Mouse (Mus musculus): Measurements from ENCODE around the gene Gm49403.

Gene Gm49403

DNA sequence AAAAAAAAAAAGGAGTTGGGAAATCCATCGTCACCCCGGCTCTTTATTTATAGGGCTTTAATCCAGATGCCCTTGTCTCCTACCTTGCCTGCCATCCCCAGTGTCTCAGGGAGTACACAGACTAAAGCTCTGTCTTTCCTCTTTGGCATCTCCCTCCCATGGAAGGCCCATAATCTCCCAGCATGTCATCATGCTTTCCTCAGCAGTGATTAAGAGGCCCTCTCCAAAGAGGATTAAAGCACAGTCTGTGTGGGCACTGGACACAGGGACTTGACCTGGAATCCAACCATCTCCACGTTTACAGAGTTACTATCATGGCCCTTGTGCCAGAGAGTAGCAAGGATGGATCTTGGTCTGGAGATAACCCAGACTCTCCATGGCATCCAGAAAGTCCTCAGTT is at the start of gene Gm49403, which contains the start of gene Lbhd1:
Gene Gm49403, plus strand, starts transcription at position 315 of the 400 bp plus-strand sequence.
Gene Lbhd1, plus strand, starts transcription at position 117 of the 400 bp plus-strand sequence.
- in situ Hi-C loops (cut with MboI; ENCODE audit: unreplicated experiment in 2 of 2) = loop anchor here in 1 of 2 experiments (5.0 to 25.0 kb wide), 2 partner anchors 79 to 1396 kb away; partner anchors contain the start of genes Atl3 and Rtn3

DNA sequence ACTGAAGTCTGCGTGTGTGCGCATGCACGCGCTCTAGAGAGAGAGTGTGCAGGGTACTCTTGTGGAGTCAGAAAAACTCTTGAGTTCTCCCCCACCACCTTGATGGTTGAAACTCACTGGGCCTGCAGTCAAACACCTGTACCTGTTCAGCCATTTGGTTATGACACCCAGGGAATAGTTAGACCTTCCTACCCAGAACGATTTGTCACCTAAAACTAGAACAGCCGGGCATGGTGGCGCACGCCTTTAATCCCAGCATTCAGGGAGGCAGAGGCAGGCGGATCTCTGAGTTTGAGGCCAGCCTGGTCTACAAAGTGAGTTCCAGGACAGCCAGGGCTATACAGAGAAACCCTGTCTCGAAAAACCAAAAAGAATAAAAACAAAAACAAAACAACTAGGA is 47.4 kb upstream of the Gm49403 start:
- in situ Hi-C loops (cut with MboI; ENCODE audit: unreplicated experiment in 2 of 2) = loop anchor here (25.0 kb wide), 3 partner anchors 249 to 1351 kb away; partner anchors contain the start of genes Fads1 (in 1 of the 2) and Slc22a8 (in 1 of the 2)

DNA sequence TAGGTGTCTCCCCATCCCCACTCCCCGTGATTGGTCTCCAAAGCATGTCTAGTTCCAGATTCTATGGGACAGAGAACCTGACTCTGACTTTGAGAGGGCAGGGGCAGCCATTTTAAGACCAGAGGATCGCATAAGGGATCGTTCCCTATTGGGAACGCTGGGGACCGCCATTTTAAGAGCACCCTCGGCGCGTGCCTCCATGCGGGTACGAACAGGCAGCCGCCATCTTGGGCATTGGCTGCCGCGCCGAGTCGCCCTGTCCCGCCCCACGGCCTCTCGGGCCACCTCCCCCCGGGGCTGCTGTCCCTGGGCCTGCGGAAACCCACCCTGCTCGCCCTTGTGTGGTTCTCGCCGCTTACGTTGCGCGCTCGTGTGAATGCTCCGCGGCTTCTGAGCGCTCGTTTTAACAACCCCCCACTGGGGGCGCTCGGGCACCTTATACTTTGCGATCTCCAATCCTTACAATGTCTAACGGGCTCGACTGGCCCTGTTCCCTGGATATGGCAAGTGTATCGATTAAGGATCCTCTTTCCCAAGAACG is 46.4 kb upstream of the Gm49403 start, which contains the start of gene Bscl2:
Gene Bscl2, plus strand, starts transcription at position 217 of the 541 bp plus-strand sequence.
- in situ Hi-C loops (cut with MboI; ENCODE audit: unreplicated experiment in 2 of 2) = loop anchor here (25.0 kb wide), 3 partner anchors 250 to 1350 kb away; partner anchors contain the start of genes Fads1 (in 1 of the 2) and Slc22a8 (in 1 of the 2)

- in situ Hi-C loops (cut with MboI; ENCODE audit: unreplicated experiment in 2 of 2) = loop anchor here (25.0 kb wide), 3 partner anchors 251 to 1349 kb away; partner anchors contain the start of genes Fads1 (in 1 of the 2) and Slc22a8 (in 1 of the 2)
Observed at GRCm38 (mm10) chr19:8838041-8838730, 45.5 kb upstream of the Gm49403 start.

DNA sequence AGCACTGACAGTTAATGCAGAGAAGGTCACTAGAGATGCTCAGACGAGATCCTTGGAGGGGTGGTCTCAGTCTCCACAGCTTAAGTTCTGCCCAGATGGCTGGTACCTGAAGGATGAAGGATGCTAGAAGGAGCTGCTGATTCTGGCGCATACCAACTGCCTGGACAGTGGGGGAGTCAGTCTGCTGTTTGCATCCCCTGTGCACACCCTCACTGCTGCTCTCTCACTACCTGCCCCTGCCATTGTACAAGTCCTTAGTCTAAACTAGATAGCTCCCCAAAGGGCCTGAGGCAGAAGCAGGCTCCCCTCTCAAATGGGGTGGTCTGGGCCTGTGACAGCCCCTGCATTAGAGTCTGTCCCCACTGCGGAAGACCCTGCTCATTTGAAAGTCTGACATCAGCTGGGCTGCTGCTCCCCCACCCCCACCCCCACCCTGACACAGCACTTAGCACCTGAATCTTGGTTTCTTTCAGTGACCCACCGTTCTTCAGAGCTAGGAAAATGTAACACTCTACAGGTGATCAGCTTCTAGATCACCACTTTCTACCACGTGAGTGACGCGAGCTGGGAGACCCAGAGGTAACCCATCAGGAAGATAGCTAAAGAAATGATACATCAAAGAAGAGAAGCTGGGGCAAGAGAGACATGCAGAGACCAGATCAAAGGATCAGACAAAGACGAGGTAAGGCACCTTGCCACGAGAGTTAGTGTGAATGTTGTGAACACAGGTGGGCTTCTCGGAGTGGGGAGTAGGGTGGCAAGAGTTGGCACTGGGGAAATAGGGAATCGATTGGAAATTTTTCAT is 44.4 kb upstream of the Gm49403 start, which contains the start of gene Gng3:
Gene Gng3, minus strand, starts transcription at position 92 of the 805 bp plus-strand sequence.
- in situ Hi-C loops (cut with MboI; ENCODE audit: unreplicated experiment in 2 of 2) = loop anchor here (25.0 kb wide), 3 partner anchors 252 to 1348 kb away; partner anchors contain the start of genes Fads1 (in 1 of the 2) and Slc22a8 (in 1 of the 2)

- in situ Hi-C loops (cut with MboI; ENCODE audit: unreplicated experiment in 2 of 2) = loop anchor here (10.0 to 25.0 kb wide), 5 partner anchors 253 to 1347 kb away; partner anchors contain the start of genes Fads1 (in 1 of the 2), Scgb2a2 (in 1 of the 2) and Slc22a8 (in 1 of the 2)
Observed at GRCm38 (mm10) chr19:8839908-8840791, 43.6 kb upstream of the Gm49403 start.

GRCm38 (mm10) chr19:8841012-8841411 is 42.7 kb upstream of the Gm49403 start:
- in situ Hi-C loops (cut with MboI; ENCODE audit: unreplicated experiment in 2 of 2) = loop anchor here (10.0 to 25.0 kb wide), 5 partner anchors 254 to 1346 kb away; partner anchors contain the start of genes Fads1 (in 1 of the 2), Scgb2a2 (in 1 of the 2) and Slc22a8 (in 1 of the 2)

GRCm38 (mm10) chr19:8842961-8843360 is 40.8 kb upstream of the Gm49403 start:
- in situ Hi-C loops (cut with MboI; ENCODE audit: unreplicated experiment in 2 of 2) = loop anchor here (10.0 to 25.0 kb wide), 5 partner anchors 256 to 1344 kb away; partner anchors contain the start of genes Fads1 (in 1 of the 2), Scgb2a2 (in 1 of the 2) and Slc22a8 (in 1 of the 2)

DNA sequence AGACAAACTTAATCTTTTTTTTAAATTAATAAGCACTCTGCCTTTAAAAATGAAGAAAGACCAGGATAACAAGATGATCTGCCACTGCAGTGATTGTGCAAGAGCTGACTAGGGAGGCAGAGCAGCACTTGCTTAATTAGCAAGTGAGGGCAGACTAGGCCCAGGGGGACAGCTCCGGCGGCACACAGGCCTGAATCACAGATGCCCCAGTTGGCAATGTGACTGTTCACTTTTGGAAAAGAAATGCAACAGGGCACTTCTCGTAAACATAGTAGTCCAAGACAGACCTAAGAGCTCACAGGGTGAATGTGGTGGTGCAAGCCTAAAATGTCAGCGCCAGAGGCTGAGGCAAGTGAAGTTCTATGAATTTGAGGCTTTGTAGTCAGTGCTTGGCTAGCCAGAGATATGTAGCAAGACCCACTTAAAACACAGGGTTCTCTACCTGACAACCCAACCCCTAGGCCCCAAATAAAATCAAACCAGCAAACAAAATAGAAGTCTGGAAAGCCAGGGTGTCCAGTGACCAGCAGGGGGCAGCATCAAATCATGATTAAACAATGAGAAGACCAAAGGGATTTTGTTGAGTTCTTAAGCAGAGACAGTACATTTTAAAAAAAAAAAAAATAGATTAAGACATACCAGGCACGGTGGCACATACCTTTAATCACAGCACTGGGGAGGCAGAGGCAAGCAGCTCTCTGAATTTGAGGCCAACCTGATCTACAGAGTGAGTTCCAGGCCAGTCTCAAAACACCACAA is 39.2 kb upstream of the Gm49403 start:
- in situ Hi-C loops (cut with MboI; ENCODE audit: unreplicated experiment in 2 of 2) = loop anchor here (10.0 to 25.0 kb wide), 5 partner anchors 257 to 1343 kb away; partner anchors contain the start of genes Fads1 (in 1 of the 2), Scgb2a2 (in 1 of the 2) and Slc22a8 (in 1 of the 2)

- in situ Hi-C loops (cut with MboI; ENCODE audit: unreplicated experiment in 2 of 2) = loop anchor here (10.0 to 25.0 kb wide), 5 partner anchors 261 to 1339 kb away; partner anchors contain the start of genes Fads1 (in 1 of the 2), Scgb2a2 (in 1 of the 2) and Slc22a8 (in 1 of the 2)
Observed at GRCm38 (mm10) chr19:8848356-8848755, 35.4 kb upstream of the Gm49403 start.

DNA sequence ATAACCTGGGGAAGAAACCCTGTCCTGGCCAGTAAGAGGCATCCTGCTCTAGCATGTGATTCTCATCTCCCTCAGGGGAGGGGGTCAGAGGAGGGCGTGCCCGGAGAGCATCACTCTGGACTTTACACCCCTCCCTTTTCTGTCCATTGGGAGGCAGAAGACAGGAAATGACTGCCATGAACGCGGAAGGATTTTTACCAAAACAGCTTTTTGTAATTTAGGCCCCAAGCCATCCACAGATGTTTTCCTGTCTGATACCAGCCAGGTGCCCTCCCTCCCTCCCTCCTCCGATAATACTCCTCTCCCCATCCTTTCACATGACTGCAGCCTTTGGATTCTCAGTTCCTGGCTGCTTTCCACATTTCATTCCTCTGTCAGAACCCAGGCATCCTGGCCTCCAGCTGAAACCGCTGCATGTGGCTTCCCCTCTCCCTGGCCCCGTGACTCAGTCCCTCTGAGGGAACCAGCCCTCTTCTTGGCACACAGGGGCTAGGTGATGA is 33.3 kb upstream of the Gm49403 start, which contains the start of gene Lrrn4cl:
Gene Lrrn4cl, plus strand, starts transcription at position 367 of the 500 bp plus-strand sequence.
- in situ Hi-C loops (cut with MboI; ENCODE audit: unreplicated experiment in 2 of 2) = loop anchor here (10.0 to 25.0 kb wide), 3 partner anchors 112 to 994 kb away; partner anchors contain the start of genes Eef1g (in 1 of the 2), Scgb2a2 (in 1 of the 2) and Tut1 (in 1 of the 2)

- in situ Hi-C loops (cut with MboI; ENCODE audit: unreplicated experiment in 2 of 2) = loop anchor here (10.0 to 25.0 kb wide), 3 partner anchors 111 to 993 kb away; partner anchors contain the start of genes Eef1g (in 1 of the 2), Scgb2a2 (in 1 of the 2) and Tut1 (in 1 of the 2)
Observed at GRCm38 (mm10) chr19:8851639-8852038, 32.1 kb upstream of the Gm49403 start.

GRCm38 (mm10) chr19:8852236-8852928 is 31.3 kb upstream of the Gm49403 start:
- in situ Hi-C loops (cut with MboI; ENCODE audit: unreplicated experiment in 2 of 2) = loop anchor here (10.0 to 25.0 kb wide), 3 partner anchors 110 to 992 kb away; partner anchors contain the start of genes Eef1g (in 1 of the 2), Scgb2a2 (in 1 of the 2) and Tut1 (in 1 of the 2)

GRCm38 (mm10) chr19:8853117-8853516 is 30.6 kb upstream of the Gm49403 start:
- in situ Hi-C loops (cut with MboI; ENCODE audit: unreplicated experiment in 2 of 2) = loop anchor here (10.0 to 25.0 kb wide), 3 partner anchors 109 to 992 kb away; partner anchors contain the start of genes Eef1g (in 1 of the 2), Scgb2a2 (in 1 of the 2) and Tut1 (in 1 of the 2)

- in situ Hi-C loops (cut with MboI; ENCODE audit: unreplicated experiment in 2 of 2) = loop anchor here (5.0 to 25.0 kb wide), 5 partner anchors 105 to 987 kb away; partner anchors contain the start of genes Eef1g (in 1 of the 2), Scgb2a2 (in 1 of the 2) and Tut1 (in 1 of the 2)
Observed at GRCm38 (mm10) chr19:8857689-8858088, 26.0 kb upstream of the Gm49403 start.

DNA sequence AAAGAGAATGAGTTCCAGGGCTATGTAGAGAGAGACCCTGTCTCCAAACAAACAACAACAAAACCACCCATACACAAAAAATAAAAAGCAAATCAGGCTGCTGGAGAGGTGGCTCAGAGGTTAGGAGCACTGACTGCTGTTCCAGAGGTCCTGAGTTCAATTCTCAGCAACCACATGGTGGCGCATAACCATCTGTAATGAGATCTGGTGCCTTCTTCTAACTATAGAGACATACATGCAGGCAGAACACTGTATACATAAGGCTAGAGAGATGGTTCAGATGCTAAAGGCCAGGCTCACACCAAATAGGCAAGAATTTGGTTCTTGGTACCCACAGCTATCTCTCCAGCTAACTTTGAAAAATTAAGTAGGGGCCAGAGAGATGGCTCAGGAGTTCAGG is 24.7 kb upstream of the Gm49403 start:
- in situ Hi-C loops (cut with MboI; ENCODE audit: unreplicated experiment in 2 of 2) = loop anchor here (5.0 to 25.0 kb wide), 5 partner anchors 103 to 986 kb away; partner anchors contain the start of genes Eef1g (in 1 of the 2), Scgb2a2 (in 1 of the 2) and Tut1 (in 1 of the 2)
